Mouse (Mus musculus): ENCODE measurements around the gene Ccn2. TPM values are rescaled to one million over a fixed set of nuclear protein-coding genes. Genes with fewer than 3 reads are reported as not detected.
A peak's percentile ranks its signal among the peaks of the same experiment; 100 is the strongest.

Ccn2 gene
- 0.84 and 1.6 TPM in 2 replicates for polyA plus RNA-seq (2014; fragmentation: Nextera tagmentation; extraction: Ambion mirVana)

GRCm38 (mm10) chr10:24595250-24596002 is at the start of gene Ccn2:
Gene Ccn2, plus strand, starts transcription at chr10:24595442.
- peak within 1 kb of the TSS; percentile 48; the same call in 1 of the 2 replicates for H3K27ac ChIP-seq (ENCODE audit: low read depth, low read length)
- peak within 1 kb of the TSS; percentile 75 for H3K4me2 ChIP-seq (ENCODE audit: low read depth, low read length)
- H3K36me3 ChIP-seq (ENCODE audit: control insufficient read depth, insufficient read depth, low read length), result no peaks in the 10 kb centered on the region
- H3K4me3 ChIP-seq (ENCODE audit: low read depth, low read length), result peak within 1 kb of the TSS; percentile 68
- H3K27me3 ChIP-seq (ENCODE audit: control insufficient read depth, insufficient read depth, low read length), result no peaks in the 10 kb centered on the region
- peak; percentile 94 for ATAC-seq (ENCODE audit: low read depth)
- peaks cover 5% of the 10 kb centered on the region; the same call in 1 of the 2 replicates for H3K4me1 ChIP-seq (ENCODE audit: control insufficient read depth, insufficient read depth, low read length)
- WGBS, result under 1% methylated on average over 53 of the region's 53 CpGs
- H3K9ac ChIP-seq (replicated peaks; ENCODE audit: low read depth, low read length), result peak within 1 kb of the TSS; percentile 76
- no peaks in the 10 kb centered on the region for H3K9me3 ChIP-seq (ENCODE audit: control insufficient read depth, low read length)

DNA sequence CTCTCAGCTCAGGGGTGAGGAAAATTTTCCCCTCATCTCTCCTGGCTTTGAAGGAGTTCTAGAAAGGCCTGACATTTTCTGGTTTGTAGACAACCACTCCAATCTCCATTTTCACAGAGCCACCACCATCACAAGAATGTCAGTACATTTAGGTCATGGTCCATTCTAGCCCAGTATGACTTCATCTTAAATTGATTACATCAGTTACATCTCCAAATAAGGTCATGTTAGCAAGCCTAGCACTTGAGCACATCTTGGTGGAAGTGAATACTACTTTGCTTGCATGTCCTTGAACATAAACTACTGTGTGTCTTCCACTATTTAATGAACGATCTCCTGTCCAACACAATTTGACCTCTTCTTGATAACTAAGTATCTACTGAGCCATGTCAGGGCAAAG is 42.4 kb upstream of the Ccn2 start:
- Histone ChIP-seq H3K27ac (ENCODE audit: low read depth, low read length) (no peak overlapping the region), H3K4me2 (ENCODE audit: low read depth, low read length) (no peak overlapping the region), H3K4me1 (ENCODE audit: control insufficient read depth, insufficient read depth, low read length) (no peaks in the 10 kb centered on the region), H3K27me3 (ENCODE audit: control insufficient read depth, insufficient read depth, low read length) (no peaks in the 10 kb centered on the region), H3K9me3 (ENCODE audit: control insufficient read depth, low read length) (no peaks in the 10 kb centered on the region), H3K36me3 (ENCODE audit: control insufficient read depth, insufficient read depth, low read length) (no peaks in the 10 kb centered on the region), H3K9ac (replicated peaks; ENCODE audit: low read depth, low read length) (no peak overlapping the region), H3K4me3 (ENCODE audit: low read depth, low read length) (no peak overlapping the region)
- WGBS, result 91% methylated on average over 1 of the region's 1 CpGs
- no peak for ATAC-seq (ENCODE audit: low read depth)

- no peak overlapping the region for H3K27ac ChIP-seq (ENCODE audit: low read depth, low read length)
- H3K9me3 ChIP-seq (ENCODE audit: control insufficient read depth, low read length), result no peaks in the 10 kb centered on the region
- H3K9ac ChIP-seq (replicated peaks; ENCODE audit: low read depth, low read length), result no peak overlapping the region
- WGBS, result 89% methylated on average over 2 of the region's 2 CpGs
- no peak for ATAC-seq (ENCODE audit: low read depth)
- H3K4me2 ChIP-seq (ENCODE audit: low read depth, low read length), result no peak overlapping the region
- no peak overlapping the region for H3K4me3 ChIP-seq (ENCODE audit: low read depth, low read length)
- no peaks in the 10 kb centered on the region for H3K4me1 ChIP-seq (ENCODE audit: control insufficient read depth, insufficient read depth, low read length)
- H3K27me3 ChIP-seq (ENCODE audit: control insufficient read depth, insufficient read depth, low read length), result no peaks in the 10 kb centered on the region
- H3K36me3 ChIP-seq (ENCODE audit: control insufficient read depth, insufficient read depth, low read length), result no peaks in the 10 kb centered on the region
Observed at GRCm38 (mm10) chr10:24554091-24554490, 41.2 kb upstream of the Ccn2 start.

GRCm38 (mm10) chr10:24558366-24558765 is 36.9 kb upstream of the Ccn2 start:
- H3K27me3 ChIP-seq (ENCODE audit: control insufficient read depth, insufficient read depth, low read length), result no peaks in the 10 kb centered on the region
- H3K4me3 ChIP-seq (ENCODE audit: low read depth, low read length), result no peak overlapping the region
- no peak overlapping the region for H3K27ac ChIP-seq (ENCODE audit: low read depth, low read length)
- no peak for ATAC-seq (ENCODE audit: low read depth)
- no peaks in the 10 kb centered on the region for H3K9me3 ChIP-seq (ENCODE audit: control insufficient read depth, low read length)
- H3K36me3 ChIP-seq (ENCODE audit: control insufficient read depth, insufficient read depth, low read length), result no peaks in the 10 kb centered on the region
- H3K4me1 ChIP-seq (ENCODE audit: control insufficient read depth, insufficient read depth, low read length), result no peaks in the 10 kb centered on the region
- no peak overlapping the region for H3K9ac ChIP-seq (replicated peaks; ENCODE audit: low read depth, low read length)
- WGBS, result 71% methylated on average over 2 of the region's 2 CpGs
- H3K4me2 ChIP-seq (ENCODE audit: low read depth, low read length), result no peak overlapping the region

DNA sequence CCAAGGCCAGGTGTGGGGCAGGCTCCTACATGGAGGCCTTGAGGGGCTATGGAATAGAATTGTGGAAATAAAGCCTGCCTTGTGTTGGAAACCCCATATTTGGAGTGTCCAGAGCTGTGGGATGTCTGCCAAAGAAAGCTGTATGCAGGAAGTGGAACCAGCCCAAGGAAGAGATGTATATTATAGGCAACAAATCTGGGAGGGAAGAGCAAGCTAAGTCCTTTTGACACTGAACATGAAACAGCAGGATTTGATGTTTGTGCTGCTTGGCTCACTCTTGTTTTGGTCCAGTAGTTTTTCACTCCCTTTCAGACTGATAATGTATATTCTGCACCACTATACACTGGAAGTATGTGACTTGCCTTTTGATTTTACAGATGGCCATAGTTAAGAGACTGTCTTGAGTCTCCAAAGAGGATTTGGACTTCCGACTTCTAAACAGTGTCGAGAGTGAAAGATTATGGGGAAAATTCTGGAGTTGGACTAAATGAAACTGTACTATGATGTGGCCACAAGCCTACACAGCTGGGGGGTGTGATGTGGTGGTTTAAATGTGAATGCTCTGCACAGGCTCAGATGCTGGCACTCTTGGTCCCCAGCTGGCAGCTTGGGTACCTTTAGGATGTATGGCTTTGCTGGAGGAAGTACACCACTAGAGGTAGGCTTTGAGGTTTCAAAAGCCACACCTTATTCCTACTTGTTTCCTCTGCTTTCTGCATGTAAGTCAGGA is 25.4 kb upstream of the Ccn2 start:
- Histone ChIP-seq H3K4me1 (ENCODE audit: control insufficient read depth, insufficient read depth, low read length) (no peaks in the 10 kb centered on the region), H3K4me2 (ENCODE audit: low read depth, low read length) (no peak overlapping the region), H3K9me3 (ENCODE audit: control insufficient read depth, low read length) (no peaks in the 10 kb centered on the region), H3K27me3 (ENCODE audit: control insufficient read depth, insufficient read depth, low read length) (no peaks in the 10 kb centered on the region), H3K4me3 (ENCODE audit: low read depth, low read length) (no peak overlapping the region), H3K9ac (replicated peaks; ENCODE audit: low read depth, low read length) (no peak overlapping the region), H3K27ac (ENCODE audit: low read depth, low read length) (no peak overlapping the region), H3K36me3 (ENCODE audit: control insufficient read depth, insufficient read depth, low read length) (no peaks in the 10 kb centered on the region)
- 76% methylated on average over 2 of the region's 2 CpGs for WGBS
- ATAC-seq (ENCODE audit: low read depth), result no peak

DNA sequence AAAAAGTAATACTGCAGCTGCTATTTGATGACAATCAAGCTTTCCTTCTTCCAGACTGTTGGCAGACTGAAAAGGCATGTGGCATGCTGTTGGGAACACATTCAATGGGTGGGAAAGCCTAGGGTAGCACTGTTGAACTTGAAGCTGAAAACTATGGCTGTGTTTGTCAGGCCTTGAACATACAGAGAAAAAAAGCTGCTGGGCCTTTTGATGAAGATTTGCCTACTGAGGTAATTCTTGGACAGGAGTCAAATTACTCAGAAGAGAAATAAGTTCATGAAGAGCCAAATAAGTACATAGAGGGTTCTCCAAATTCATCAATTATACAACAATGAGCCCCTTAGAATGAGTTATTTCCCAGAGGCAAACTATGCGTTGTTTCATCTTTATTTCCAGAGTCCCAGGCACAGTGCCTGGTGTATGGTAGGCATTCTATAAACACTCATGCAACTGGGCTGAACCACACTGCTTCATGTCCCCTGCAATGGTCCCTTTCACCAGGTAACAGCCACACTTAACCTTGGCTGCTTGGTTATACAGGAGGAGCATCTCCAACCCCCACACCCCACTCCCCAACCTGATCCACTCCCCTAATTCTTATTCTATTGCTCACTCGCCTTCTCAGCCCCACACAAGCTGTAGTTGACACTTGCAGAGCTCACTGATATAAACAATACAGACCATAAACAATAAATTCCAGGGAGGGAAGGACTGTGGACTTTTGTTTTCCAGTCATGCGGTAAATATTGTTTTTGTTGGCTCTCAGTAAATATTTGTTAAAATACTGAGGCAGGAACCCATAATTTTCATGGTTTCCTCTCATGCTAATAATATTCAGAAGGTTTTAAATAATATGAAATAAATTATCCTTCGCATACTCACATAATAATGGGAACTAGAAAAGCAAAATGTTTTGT is 22.9 kb upstream of the Ccn2 start:
- H3K4me1 ChIP-seq (ENCODE audit: control insufficient read depth, insufficient read depth, low read length), result no peaks in the 10 kb centered on the region
- no peak for ATAC-seq (ENCODE audit: low read depth)
- no peak overlapping the region for H3K4me3 ChIP-seq (ENCODE audit: low read depth, low read length)
- no peaks in the 10 kb centered on the region for H3K9me3 ChIP-seq (ENCODE audit: control insufficient read depth, low read length)
- 54% methylated on average over 4 of the region's 4 CpGs for WGBS
- no peak overlapping the region for H3K4me2 ChIP-seq (ENCODE audit: low read depth, low read length)
- no peaks in the 10 kb centered on the region for H3K27me3 ChIP-seq (ENCODE audit: control insufficient read depth, insufficient read depth, low read length)
- H3K9ac ChIP-seq (replicated peaks; ENCODE audit: low read depth, low read length), result no peak overlapping the region
- H3K27ac ChIP-seq (ENCODE audit: low read depth, low read length), result no peak overlapping the region
- H3K36me3 ChIP-seq (ENCODE audit: control insufficient read depth, insufficient read depth, low read length), result no peaks in the 10 kb centered on the region

DNA sequence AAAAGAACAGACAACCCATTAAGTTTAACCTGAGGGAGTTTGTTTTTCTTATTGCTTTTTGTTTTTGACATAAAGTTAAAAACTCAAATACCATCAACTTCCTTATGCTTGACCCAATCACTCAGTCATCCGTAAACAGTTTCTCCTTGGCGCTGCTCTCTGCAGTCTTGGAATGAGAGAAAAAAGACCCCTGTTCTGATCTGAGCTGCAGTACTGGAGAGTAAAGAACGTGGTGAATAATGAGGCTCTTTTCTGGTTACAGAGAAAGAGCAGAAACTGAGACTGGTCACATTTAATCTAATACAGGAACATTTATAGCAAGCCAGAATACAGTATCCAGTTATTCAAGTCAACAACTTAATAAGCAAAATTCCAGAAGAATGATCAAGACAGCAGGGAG is 21.8 kb upstream of the Ccn2 start:
- Histone ChIP-seq H3K27me3 (ENCODE audit: control insufficient read depth, insufficient read depth, low read length) (no peaks in the 10 kb centered on the region), H3K27ac (ENCODE audit: low read depth, low read length) (no peak overlapping the region), H3K36me3 (ENCODE audit: control insufficient read depth, insufficient read depth, low read length) (no peaks in the 10 kb centered on the region), H3K4me2 (ENCODE audit: low read depth, low read length) (no peak overlapping the region), H3K4me3 (ENCODE audit: low read depth, low read length) (no peak overlapping the region), H3K9me3 (ENCODE audit: control insufficient read depth, low read length) (no peaks in the 10 kb centered on the region), H3K9ac (replicated peaks; ENCODE audit: low read depth, low read length) (no peak overlapping the region), H3K4me1 (ENCODE audit: control insufficient read depth, insufficient read depth, low read length) (no peaks in the 10 kb centered on the region)
- ATAC-seq (ENCODE audit: low read depth), result no peak
- WGBS, result 35% methylated on average over 3 of the region's 3 CpGs

DNA sequence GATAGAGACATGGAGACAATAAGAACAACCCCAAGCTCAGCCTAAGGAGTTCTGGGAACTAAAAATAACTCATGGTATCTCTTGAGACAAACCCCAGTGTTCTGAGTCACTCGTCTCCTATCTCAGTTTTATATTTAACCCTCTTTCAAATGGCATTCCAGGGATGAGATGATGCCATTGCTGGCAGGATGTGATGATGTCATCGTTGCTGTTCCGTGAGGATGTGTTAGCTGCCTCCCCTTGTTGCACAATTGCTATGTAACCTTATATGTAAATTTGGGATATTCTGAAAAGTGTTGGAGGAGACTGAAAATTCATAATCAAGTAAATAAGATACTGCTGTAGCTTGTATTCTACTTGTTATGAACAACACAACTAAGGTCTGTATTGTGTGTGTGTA is 14.2 kb upstream of the Ccn2 start:
- no peaks in the 10 kb centered on the region for H3K36me3 ChIP-seq (ENCODE audit: control insufficient read depth, insufficient read depth, low read length)
- no peak overlapping the region for H3K4me3 ChIP-seq (ENCODE audit: low read depth, low read length)
- no peaks in the 10 kb centered on the region for H3K27me3 ChIP-seq (ENCODE audit: control insufficient read depth, insufficient read depth, low read length)
- no peak overlapping the region for H3K9ac ChIP-seq (replicated peaks; ENCODE audit: low read depth, low read length)
- no peak for ATAC-seq (ENCODE audit: low read depth)
- no peak overlapping the region for H3K4me2 ChIP-seq (ENCODE audit: low read depth, low read length)
- H3K4me1 ChIP-seq (ENCODE audit: control insufficient read depth, insufficient read depth, low read length), result no peaks in the 10 kb centered on the region
- no peaks in the 10 kb centered on the region for H3K9me3 ChIP-seq (ENCODE audit: control insufficient read depth, low read length)
- WGBS, result 82% methylated on average over 3 of the region's 3 CpGs
- no peak overlapping the region for H3K27ac ChIP-seq (ENCODE audit: low read depth, low read length)
